Mouse (Mus musculus) layer of hippocampus, postnatal 36 days (tissue): ENCODE results near the gene Tmem210. TPM values are rescaled to one million over a fixed set of nuclear protein-coding genes. Genes with fewer than 3 reads are reported as not detected.
A peak's percentile ranks its signal among the peaks of the same experiment; 100 is the strongest.
"Not testable (repeated sequence)": the region's sequence is repeated elsewhere in the genome, so short reads cannot be mapped to it uniquely, and the experiment has no call there.

Source experiments
- DNase-seq, 2 experiments: peaks; one replicate each; pipeline ENCODE4 v3.0.0; 2022
- total RNA-seq, 2 experiments: library from RNA; stranded (reverse); gene quantifications; 2 replicates each; pipeline ENCODE4 v1.2.3; 2021

Tmem210 gene
- not detected for total RNA-seq

DNA sequence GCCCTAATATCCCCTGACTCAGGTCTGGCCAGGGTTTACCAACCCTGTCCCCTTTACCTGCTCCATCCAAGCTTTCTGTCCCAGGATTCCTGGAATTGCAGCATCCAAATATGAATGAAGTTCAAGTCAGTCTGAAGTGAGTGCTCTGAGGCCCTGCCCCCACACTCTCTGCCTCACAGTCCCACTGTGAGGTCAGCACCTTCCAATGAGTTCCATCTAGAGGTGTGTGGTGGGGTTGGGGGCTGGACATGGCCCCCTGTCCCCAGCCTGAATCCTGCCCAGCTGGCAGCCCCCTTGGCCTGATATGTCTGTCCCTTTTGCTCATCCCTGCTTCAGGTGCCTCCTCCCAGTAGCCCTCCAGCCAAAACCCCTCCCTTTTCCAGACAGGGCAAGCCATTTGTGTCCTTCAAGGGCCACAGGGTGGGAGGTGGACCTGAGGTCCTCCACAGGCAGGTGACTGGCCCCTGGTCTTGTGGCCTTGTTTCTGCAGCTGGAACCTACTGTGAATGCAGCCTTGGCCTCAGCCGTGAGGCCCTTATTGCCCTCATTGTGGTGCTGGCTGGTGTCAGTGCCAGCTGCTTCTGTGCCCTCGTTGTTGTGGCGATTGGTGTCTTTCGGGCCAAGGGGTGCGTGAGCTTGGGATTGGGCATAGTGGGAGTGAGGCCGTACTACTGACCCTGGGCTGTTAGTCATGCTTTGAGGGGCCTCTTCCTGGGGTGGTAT, at the start of gene Tmem210:
Gene Tmem210 (plus strand): TSS at position 219 of the 723 bp plus-strand sequence.
- DNase-seq = no peak

DNA sequence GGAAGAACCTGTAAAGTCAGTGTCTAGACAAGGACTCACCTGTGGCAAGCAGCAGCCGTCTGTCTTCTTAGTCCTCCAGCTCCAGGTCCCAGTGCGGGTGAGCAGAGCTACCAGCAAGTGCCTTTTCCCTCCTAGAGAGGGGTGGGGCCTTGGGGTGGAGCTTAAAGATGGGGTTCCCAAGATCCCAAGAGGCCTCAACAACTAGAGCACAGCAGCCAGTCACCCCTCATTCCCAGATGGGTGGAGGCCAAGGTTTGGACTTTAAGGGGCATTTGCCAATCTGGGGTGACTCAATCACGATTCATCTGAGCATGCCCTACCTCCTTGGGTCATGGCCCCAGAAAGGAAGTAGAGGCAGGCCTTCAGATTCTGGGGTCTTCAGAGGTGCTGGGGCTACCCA, 48.2 kb upstream of the Tmem210 start:
- no peak for DNase-seq

DNA sequence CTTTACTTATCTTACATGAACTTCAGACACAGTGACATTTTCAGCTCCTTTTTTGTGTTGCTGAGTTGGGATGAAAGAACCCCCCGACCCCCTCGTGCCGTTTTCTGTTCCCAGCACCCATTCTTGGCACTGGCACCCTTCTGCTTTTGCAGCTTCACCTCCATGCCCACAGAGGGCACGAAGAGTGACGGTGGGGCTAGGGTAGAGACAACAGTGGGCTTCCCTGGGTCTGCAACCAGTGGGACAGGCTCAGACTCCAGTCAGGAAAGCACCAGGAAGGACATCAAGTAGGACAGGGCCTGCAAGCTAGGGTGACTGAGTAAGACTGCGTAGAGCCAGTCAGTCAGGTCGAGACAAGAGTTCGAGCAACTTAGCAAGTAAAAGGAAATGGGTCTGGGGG, 47.6 kb upstream of the Tmem210 start:
- no peak for DNase-seq

DNA sequence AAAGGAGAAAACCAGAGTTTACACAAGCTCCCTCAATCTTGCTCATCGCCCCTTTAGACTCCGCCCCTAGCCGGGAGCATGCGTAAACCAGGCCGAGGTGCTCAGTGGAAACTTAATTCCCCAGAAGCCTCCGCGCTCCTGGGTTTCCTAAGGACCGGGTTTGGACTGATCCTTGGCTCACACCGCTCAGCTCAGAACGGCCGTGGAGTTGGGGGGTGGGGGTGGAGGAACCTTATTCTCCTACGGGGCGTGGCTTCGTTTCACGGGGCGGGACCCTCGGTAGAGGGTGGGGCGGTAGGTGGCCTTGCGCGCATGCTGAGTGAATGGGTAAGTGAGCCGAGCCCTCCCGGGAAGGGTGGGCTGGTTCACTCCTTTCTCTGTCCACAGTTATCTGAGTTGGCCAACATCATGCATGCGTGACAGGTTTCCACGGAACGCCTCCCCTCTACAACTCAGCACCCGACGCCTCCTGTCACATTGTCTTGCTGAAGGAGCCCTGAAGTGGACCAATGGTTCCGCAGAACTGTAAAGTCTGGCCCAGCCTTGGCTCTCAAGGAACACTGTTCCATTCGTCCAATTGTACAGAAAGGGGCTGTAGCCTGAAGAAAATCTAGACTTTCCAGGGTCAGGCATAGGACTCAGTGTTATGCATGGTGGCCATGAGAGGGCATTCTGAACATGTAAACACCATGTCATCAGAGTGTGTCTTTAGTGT, 47.1 kb upstream of the Tmem210 start:
- peak; percentile 53 to 66 for DNase-seq

DNA sequence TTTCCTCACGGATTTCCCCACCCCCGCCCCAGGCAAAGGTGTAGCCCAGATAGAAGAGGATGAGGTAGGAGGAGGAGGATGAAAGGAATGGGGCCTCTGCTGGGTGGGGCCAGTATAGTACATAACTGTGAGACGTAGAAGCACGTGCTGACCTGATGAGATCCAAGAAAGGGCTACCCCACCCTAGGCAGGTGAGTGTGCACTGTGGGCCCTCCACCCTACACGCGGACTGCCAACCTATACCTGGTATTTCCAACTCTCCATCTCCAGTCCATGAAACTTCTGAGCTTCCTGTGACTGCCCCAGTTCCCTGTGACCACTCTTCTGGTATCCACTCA, 46.5 kb upstream of the Tmem210 start:
- DNase-seq = no peak

DNA sequence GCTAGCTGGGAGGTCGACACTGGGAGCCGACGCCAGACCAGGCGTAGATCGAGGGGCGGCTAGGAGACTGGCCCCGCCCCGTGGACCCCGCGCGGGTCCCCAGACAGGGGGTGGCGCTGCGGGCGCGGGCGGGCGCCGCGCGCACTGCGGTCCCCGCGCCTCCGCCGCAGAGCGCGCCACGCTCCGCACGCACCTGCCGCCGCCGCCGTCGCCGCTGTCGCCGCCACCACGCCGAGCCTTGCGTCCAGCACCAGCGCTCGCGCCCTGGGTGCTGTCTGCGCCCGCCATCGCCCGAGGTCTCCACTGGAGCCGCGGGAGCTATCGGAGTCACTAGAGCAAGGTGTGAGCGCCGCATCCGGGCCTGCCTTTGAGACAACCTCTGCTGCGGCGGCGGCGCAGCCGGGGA, 45.8 kb upstream of the Tmem210 start, which contains the start of the genes Rnf208 and Cysrt1:
Gene Rnf208 (plus strand): TSS at position 155 of the 406 bp plus-strand sequence.
Gene Cysrt1 (minus strand): TSS at position 352 of the 406 bp plus-strand sequence.
- no peak for DNase-seq

DNA sequence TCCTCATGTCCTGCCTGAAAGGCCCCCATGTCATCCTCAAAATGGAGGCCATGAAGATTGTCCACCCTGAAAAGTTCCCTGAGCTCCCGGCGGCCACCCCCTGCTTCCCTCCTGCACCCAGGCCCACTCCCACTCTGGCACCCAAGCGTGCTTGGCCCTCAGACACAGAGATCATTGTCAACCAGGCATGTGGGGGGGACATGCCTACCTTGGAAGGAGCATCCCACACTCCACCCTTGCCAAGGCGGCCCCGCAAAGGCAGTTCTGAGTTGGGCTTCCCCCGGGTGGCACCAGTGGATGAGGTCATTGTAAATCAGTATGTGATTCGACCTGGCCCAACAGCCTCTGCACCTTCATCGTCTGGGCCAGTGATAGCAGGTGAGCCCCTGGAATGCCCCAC, 44.6 kb upstream of the Tmem210 start:
- DNase-seq = no peak

DNA sequence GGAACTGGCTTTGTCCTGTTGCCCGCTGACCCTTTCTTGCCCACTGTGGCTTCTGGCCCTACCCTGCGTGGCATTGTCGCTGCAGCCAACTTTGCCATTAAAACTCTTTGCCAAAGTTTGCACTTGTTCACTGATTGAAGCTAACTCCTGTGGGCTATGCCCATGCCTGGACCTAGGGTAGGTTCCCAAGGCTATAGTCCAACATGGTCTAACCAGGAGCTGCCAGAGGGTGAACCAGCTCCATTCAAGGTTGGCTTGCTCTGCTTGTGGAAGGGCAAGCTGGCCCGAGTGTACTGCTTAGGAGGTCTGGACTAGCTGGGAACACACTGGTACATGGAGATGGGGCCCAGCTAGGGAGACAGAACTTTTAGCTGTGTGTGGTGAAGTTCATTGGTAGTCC, 43.8 kb upstream of the Tmem210 start:
- no peak for DNase-seq

DNA sequence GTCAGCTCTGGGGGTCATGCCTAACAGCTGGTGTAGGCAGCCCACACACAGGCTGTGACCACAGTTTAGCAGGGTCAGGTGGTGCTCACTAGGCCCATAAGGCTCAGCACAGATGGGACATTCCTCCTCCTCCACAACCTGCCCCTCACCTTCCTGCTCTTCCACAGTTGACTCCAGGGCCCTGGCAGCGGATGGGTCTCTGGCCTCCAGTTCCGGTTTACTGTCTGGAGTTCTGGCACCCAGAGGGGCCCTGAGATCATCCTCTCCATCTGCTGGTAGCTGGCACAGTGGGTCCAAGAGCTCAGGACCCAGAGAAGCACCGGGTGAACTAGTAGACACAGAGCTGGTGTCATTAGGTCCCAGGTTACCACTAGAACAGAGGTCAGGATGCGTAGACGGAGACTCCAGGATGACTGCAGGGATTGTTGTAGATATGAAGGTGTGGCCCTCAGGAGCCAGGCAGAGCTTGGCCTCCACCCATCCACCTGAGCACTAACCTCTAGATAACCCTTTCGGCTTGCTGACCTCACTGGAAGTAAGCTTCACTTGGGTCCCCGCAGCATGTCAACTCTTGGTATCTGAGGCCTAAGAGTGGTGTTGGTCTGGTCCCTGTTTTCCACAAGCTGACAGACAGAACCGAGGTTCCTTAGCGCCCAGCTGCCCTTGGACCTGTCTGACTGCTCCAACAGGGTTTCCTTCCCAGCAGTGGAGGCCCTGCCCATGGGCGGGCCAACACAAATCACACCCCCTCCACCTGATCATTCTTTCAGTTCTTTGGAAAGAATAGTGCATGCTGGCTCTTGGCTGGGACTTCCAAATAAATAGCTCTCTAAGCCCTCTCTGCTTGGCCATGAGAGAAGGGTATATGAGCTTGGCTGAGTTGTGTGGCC, 41.5 kb upstream of the Tmem210 start, which contains the start of gene AL732309.1:
Gene AL732309.1 (minus strand): TSS at position 681 of the 890 bp plus-strand sequence.
- DNase-seq = no peak

DNA sequence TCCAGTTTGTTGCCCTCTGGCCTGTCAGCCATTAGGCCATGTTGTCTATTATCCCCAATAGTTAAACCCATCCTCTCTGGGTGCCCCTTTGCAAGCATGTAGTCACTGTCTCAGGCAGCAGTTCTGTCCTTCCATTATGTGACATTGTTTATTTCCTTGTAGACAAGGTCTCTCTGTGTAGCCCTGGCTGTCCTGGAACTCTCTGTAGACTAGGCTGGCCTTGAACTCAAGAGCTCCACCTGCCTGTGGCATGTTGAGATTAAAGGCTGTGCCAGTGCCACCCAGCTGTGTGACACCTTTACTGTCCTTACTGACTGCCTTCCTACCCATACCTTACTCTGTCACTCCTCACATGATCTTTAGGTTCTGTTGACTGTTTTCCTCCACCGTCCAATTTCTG, 35.6 kb upstream of the Tmem210 start:
- no peak for DNase-seq

DNA sequence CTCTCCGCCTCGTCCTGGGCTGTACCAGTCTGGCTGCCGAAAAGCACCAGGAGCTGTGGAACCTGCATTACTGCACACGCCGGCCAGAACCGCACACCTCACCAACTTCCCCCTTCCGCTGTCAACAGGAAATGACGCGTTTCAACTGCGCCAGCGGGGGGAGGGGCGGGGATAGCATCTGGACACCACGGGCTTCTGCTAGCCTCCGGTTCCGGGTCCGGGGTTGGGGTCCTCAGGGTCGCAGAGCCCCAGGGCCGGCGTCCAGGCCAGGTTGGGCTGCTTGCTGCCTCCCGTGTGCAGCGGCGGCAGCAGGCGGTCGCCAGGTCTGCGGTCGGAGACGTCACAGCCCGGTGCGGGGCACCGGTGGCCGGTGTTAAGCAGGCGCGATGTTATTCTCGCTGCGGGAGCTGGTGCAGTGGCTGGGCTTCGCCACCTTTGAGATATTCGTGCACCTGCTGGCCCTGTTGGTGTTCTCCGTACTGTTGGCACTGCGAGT, 32.6 kb upstream of the Tmem210 start, which contains the start of gene Tmem203:
Gene Tmem203 (plus strand): TSS at position 156 of the 496 bp plus-strand sequence.
- peak; percentile 87 to 89 for DNase-seq

DNA sequence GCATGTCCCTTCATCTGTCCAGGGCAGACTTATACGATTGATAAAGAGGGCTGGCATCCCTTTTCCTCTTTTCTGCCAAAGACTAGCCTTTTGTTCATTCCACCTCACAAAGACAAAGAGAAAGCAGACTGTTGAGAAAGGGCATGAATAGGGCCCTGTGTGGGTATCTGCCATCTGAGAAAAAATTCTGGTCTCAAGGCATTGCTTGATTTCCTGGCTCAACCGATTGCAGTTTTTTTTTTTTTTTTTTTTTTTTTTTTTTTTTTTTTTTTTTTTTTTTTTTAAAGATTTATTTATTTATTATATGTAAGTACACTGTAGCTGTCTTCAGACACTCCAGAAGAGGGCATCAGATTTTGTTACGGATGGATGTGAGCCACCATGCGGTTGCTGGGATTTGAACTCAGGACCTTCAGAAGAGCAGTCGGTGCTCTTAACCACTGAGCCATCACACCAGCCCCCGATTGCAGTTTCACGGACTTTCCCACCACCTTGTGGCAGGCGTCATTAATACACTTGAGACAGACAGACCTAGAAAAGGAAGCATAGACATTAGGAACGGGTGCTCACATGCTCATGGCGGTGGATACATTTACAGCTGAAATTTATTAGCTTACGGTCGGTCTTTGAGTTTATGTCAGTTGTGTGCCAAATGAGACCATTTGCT, 31.4 kb upstream of the Tmem210 start:
- not testable (repeated sequence) for DNase-seq

DNA sequence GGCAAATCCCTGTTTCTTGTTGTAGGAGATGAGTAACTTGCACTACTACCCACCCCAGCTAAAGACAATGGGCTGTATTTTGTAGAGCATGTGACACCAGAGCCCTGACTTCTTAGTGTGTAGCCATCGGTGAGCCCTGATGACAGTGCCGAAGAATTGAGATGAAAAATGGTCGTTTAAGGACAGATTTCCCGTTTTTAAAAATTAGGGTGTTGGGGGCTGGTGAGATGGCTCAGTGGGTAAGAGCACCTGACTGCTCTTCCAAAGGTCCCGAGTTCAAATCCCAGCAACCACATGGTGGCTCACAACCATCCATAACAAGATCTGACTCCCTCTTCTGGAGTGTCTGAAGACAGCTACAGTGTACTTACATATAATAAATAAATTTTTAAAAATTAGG, 30.7 kb upstream of the Tmem210 start:
- not testable (repeated sequence) for DNase-seq

DNA sequence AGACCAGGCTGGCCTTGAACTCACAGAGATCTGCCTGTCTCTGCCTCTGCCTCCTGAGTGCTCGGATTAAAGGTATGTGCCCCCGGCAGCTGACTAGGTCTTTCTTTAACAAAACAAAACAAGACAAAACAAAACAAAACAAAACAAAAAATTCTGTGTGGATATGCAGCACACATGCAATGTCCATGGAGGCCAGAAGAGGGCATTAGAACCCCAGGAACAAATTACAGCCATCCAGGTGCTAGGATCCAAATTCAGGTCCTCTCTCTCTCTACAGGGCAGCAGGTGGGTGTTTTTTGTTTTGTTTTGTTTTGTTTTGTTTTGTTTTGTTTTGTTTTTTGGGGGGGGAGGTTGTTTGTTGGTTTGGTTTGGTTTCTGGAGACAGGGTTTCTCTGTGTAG, 29.1 kb upstream of the Tmem210 start:
- DNase-seq = no peak

DNA sequence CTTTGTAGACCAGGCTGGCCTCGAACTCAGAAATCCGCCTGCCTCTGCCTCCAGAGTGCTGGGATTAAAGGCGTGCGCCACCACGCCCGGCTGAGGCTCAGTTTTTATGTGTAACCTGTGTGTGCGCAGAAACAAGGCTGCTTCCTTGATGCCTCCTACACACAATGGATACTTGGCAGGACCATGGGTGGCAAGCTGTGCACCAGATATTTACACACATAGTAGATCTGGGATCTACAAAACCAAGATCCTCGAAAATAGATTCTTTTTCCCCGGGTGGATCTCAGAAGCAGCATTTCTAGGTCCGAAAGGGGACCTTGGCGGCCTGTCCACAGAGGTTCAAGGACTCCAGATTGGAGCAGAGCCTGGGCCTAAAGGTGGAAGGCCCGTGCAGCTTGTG, 26.1 kb upstream of the Tmem210 start:
- no peak for DNase-seq

DNA sequence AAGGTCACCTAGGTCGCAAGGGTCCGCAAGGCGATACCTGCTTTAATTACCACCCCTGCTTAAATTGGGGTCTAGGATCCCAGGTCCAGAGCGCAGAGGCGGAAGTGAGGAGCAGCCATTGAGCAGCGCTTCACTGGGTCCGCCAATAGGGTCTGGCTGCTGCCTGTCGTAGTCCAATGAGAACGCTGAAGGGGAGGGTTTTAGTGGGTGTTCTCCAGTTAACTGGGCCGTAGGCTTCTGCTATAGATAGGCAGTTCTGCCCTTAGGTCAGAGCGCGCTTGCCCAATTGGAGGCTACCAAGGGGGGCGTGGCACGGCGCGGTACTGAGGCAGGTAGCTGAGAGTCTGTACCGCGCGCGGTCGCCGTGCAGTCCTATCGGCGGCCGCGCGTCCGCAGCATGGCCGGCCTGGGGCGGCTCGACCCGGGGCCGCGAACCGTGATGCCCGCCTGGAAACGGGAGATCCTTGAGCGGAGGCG, 25.6 kb upstream of the Tmem210 start, which contains the start of gene Tprn:
Gene Tprn (plus strand): TSS at position 328 of the 477 bp plus-strand sequence.
- DNase-seq = peak; percentile 92 to 93

DNA sequence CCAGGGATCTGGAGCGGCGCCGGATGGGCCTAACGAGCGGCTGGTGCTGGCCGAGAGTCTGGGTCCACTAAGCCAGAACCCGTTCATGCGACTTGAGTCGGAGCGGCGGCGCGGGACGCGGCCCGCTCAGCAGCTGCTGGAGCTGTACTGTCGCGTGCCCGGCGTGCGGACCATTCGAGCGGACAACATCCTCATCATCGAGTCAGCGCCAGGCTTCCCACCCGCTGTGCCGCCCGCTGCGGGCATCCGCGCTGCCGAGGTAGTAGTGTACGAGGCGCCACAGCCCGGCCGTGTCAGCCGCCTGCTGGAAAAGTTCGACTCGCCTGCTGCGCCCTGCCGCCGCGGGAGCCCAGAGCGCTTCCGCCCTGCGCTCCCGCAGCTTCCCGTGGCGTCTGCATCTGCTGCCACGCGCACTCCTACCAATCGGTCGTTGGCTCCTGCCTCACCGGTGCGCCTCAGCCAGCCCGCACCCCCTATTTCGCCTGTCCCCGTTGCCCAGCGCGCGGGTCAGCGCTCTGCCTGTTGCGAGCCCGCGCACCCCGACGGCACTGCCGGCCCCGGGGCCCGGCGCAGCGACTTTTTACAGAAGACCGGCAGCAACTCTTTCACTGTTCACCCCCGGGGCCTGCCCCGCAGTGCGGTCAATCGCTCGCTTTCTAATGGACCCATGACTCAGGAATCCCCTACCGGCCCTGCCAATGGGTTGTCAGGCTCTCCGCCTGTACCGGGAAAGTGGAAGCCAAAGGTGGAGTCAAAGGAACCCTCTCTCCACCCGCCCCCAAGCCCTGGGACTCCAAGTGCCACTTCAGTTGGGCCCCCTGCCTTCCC, 24.9 kb upstream of the Tmem210 start:
- DNase-seq = no peak

DNA sequence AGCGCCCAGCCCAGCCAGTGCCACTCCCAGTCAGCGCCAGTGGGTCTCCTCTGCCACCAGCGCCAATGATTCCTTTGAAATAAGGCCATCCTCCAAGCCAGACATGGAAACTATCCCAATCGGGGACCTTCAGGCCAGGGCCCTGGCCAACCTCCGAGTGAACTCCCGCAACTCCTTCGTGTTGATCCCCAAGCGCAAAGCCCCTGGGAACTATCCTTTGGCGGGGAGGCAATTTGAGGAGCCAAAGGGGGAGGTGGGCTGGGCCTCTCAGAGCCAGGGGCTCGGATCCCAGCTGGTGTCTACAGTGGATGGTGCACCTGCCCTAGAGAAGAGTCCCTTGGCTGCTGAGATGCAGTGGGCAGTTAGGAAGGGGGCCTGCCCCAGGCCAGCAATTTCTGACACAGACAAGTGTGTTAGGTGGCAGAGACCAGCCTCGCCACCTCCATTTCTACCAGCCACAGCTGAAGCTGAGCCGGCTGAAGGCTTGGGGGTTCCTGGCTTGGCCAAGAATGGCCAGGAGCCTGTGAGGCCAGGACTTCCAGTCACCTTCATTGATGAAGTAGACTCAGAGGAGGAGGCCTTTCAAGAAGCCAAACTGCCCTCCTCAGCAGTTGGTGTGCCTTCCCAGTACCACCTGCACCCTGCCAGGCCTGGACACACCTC, 24.2 kb upstream of the Tmem210 start:
- no peak for DNase-seq

DNA sequence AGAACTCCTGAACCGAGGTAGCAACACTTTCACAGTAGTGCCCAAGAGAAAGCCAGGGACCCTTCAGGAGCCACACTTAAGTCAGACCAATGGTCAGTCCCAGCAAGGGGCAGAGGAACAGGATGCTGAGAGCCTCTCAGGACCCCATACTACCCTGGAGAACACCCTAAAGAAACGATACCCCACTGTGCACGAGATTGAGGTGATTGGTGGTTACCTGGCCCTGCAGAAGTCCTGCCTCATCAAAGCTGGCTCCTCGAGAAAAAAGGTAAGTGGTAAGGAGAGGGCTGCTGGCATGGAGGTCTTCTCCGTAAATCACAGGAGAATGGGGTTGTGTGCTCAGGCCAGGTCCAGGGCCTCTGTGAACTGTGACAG, 23.7 kb upstream of the Tmem210 start:
- no peak for DNase-seq

DNA sequence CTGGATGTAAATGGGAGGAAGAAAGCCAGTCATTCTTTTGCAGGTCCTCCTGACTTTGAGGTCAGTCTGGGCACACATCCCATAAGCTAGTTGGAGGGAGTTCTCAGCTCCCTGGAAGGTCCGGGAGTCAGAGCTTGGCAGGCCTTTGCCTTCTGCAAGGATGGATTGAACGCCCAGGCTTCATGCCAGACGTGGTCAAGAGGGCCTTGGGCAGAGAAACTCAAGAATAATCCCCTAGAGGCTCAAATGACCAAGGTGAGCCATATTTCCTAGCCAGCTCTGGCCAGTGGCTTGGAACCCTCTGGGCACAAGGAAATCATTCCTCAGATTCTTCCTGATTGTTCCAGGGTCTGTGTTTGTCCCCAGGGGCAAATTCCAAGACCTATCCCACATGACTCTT, 23.1 kb upstream of the Tmem210 start:
- no peak for DNase-seq
